9 mouse cellular contexts compared by ENCODE assay signal in the genomic region with DNA sequence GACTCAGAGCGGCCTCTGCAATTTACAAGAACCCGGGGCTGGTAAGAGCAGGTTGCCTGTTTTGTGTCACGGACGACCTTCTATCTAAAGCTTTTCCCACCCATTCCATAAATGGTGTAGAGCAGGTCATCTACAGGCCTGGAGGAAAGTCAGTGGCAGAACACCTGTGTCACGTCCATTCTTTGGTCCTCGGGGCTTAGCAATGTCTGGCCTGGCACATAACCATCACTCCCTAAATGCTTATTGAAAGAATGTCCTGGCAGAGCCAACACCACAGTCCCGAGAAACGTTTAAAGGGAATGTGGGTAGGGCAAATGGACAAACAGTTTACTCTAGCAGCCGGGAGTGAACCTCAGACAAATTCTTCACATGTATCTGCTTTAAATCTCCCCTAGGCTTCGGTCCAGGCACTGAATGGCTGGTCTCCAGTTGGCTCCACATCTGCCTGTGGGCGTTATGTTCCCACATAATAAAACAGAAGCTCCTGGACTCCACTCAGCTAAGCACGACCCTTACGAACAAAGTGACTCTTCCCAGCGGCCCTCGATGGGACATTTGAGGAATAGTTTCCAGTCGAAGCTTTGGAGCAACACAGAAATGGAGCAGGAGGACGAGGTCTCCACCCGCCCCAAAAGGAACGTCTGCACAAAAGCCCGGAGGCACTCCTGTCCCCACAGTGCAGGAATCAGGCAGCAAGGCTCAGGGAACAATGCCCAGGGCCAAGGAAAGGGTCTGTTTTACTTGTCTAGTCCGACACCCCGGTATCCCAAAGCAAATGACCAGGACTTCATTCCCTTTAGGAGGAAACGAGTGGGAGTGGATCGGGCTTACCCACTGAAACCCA. TPM values are rescaled to one million over a fixed set of nuclear protein-coding genes. Genes with fewer than 3 reads are reported as not detected.
DNase-seq lines count a peak whose midpoint lies in the region; ATAC-seq and TF ChIP-seq lines count a peak whose summit lies in the region.
"Had no signal": no experiment of that assay in that cellular context is flagged by ENCODE, and none has a peak within 500 bp of the region (broad histone marks: within the 10 kb centered on the region; RNA-seq: fewer than 3 reads in every experiment).

No protein-coding gene starts in this region.

- TF ChIP-seq CTCF in liver, embryonic 14.5 days (IDR thresholded peaks at IDR 0.05; ENCODE audit: low read depth): no peak

- WGBS in forebrain, embryonic 13.5 days: 64% methylated on average over 24 of the region's 24 CpGs
- 38% methylated on average over 24 of the region's 24 CpGs for WGBS in intestine, embryonic 14.5 days
- WGBS in liver, embryonic 14.5 days (ENCODE audit: insufficient replicate concordance): 51% methylated on average over 24 of the region's 24 CpGs
- WGBS in neural tube, embryonic 15.5 days: 56% methylated on average over 24 of the region's 24 CpGs

- DNase-seq in adipocyte (ENCODE audit: low spot score): peak; percentile 57
- DNase-seq in intestine, embryonic 14.5 days (ENCODE audit: low spot score): peak; percentile 66
- DNase-seq in liver, embryonic 14.5 days (ENCODE audit: low read depth in 3 of 3, low spot score in 3 of 3): no peak
- no peak for DNase-seq in frontal cortex, postnatal 10 days (ENCODE audit: low spot score in 2 of 2)
- DNase-seq in T-cell, adult 2 months (ENCODE audit: low spot score): no peak

- 0 out of 2 replicates have a peak, but pooled peaks cover 6% of the 10 kb centered on the region for H3K9me3 ChIP-seq in forebrain, embryonic 13.5 days (replicated peaks)
- H3K9me3 ChIP-seq in intestine, embryonic 14.5 days (ENCODE audit: control insufficient read depth, low read length): peaks cover 9% of the 10 kb centered on the region
- H3K9me3 ChIP-seq in liver, embryonic 14.5 days (ENCODE audit: control insufficient read depth, low read length): no peaks in the 10 kb centered on the region; the same call in 1 of the 2 replicates
- H3K9me3 ChIP-seq in neural tube, embryonic 15.5 days (replicated peaks): no peaks in the 10 kb centered on the region; the same call in 1 of the 2 replicates

- H3K4me3 ChIP-seq in forebrain, embryonic 13.5 days: peak overlapping the region; percentile 42
- H3K4me3 ChIP-seq in intestine, embryonic 14.5 days (ENCODE audit: low read depth, low read length): peak overlapping the region; percentile 41
- H3K4me3 ChIP-seq in liver, embryonic 14.5 days (ENCODE audit: insufficient read depth in 1 of 2, low read depth in 2 of 2, low read length in 2 of 2): no peak overlapping the region; a peak in 1 of 4 replicates
- H3K4me3 ChIP-seq in neural tube, embryonic 15.5 days (replicated peaks): peak overlapping the region; percentile 51

- no peak overlapping the region for H3K27ac ChIP-seq in forebrain, embryonic 13.5 days
- peak overlapping the region; percentile 81 for H3K27ac ChIP-seq in intestine, embryonic 14.5 days (ENCODE audit: low read depth)
- H3K27ac ChIP-seq in liver, embryonic 14.5 days: no peak overlapping the region
- peak overlapping the region; percentile 58 for H3K27ac ChIP-seq in neural tube, embryonic 15.5 days (replicated peaks)
- H3K27ac ChIP-seq: macrophage had no signal

- no peaks in the 10 kb centered on the region for H3K36me3 ChIP-seq in forebrain, embryonic 13.5 days (ENCODE audit: poor library complexity, severe bottlenecking)
- H3K36me3 ChIP-seq in intestine, embryonic 14.5 days (ENCODE audit: control insufficient read depth, insufficient read depth, low read length): no peaks in the 10 kb centered on the region
- H3K36me3 ChIP-seq in liver, embryonic 14.5 days (replicated peaks; ENCODE audit: control insufficient read depth, insufficient read depth, low read depth): no peaks in the 10 kb centered on the region
- no peaks in the 10 kb centered on the region for H3K36me3 ChIP-seq in neural tube, embryonic 15.5 days

- no peak for ATAC-seq in forebrain, embryonic 13.5 days
- ATAC-seq in intestine, embryonic 14.5 days (replicated peaks; ENCODE audit: low FRiP score, low TSS enrichment, low read depth): peak; percentile 5; the same call in 1 of the 2 replicates
- no peak for ATAC-seq in liver, embryonic 14.5 days (ENCODE audit: insufficient read depth)
- ATAC-seq in neural tube, embryonic 15.5 days (ENCODE audit: low FRiP score): peak; percentile 14; the same call in 1 of the 2 replicates
- ATAC-seq in granulocyte monocyte progenitor cell, adult 5-6 weeks (replicated peaks; ENCODE audit: poor library complexity, severe bottlenecking): no peak

- TF ChIP-seq EP300 in liver, embryonic 14.5 days (IDR thresholded peaks at IDR 0.05; ENCODE audit: low read depth): no peak

- H3K4me1 ChIP-seq in forebrain, embryonic 13.5 days: peaks cover 13% of the 10 kb centered on the region
- peaks cover 11% of the 10 kb centered on the region for H3K4me1 ChIP-seq in intestine, embryonic 14.5 days (replicated peaks; ENCODE audit: control insufficient read depth, insufficient read depth, low read length)
- H3K4me1 ChIP-seq in liver, embryonic 14.5 days (replicated peaks; ENCODE audit: control insufficient read depth in 2 of 2, insufficient read depth in 2 of 2, low read length in 1 of 2): no peaks in the 10 kb centered on the region; a peak in 1 of 4 replicates
- H3K4me1 ChIP-seq in neural tube, embryonic 15.5 days: peaks cover 21% of the 10 kb centered on the region

- H3K27me3 ChIP-seq in forebrain, embryonic 13.5 days: no peaks in the 10 kb centered on the region
- H3K27me3 ChIP-seq in intestine, embryonic 14.5 days (replicated peaks; ENCODE audit: control insufficient read depth, insufficient read depth, low read length): no peaks in the 10 kb centered on the region
- peaks cover 13% of the 10 kb centered on the region for H3K27me3 ChIP-seq in liver, embryonic 14.5 days (ENCODE audit: control insufficient read depth, insufficient read depth, low read length)
- H3K27me3 ChIP-seq in neural tube, embryonic 15.5 days (replicated peaks): 0 out of 2 replicates have a peak, but pooled peaks cover 4% of the 10 kb centered on the region

- H3K4me2 ChIP-seq in forebrain, embryonic 13.5 days: peak overlapping the region; percentile 72
- peak overlapping the region; percentile 84 for H3K4me2 ChIP-seq in intestine, embryonic 14.5 days (ENCODE audit: low read length)
- peak overlapping the region; percentile 77 for H3K4me2 ChIP-seq in liver, embryonic 14.5 days (ENCODE audit: low read depth)
- H3K4me2 ChIP-seq in neural tube, embryonic 15.5 days: peak overlapping the region; percentile 93

- peak overlapping the region; percentile 59 for H3K9ac ChIP-seq in forebrain, embryonic 13.5 days
- H3K9ac ChIP-seq in intestine, embryonic 14.5 days (ENCODE audit: low read length): peak overlapping the region; percentile 42
- H3K9ac ChIP-seq in liver, embryonic 14.5 days (replicated peaks): no peak overlapping the region
- 0 out of 2 replicates have a peak overlapping the region, but pooled peaks have one; percentile 55 for H3K9ac ChIP-seq in neural tube, embryonic 15.5 days (replicated peaks)

RNA-seq across cellular contexts. Expression of gene Zc2hc1c, which starts 1.0 kb away (rescaled TPM):
- polyA plus RNA-seq in forebrain, embryonic 13.5 days (2015; fragmentation: Nextera tagmentation; extraction: Ambion mirVana): 1.0 and 1.4 TPM in 2 replicates
- polyA plus RNA-seq in intestine, embryonic 14.5 days (2014; fragmentation: Nextera tagmentation; extraction: Ambion mirVana): 2.1 and 2.5 TPM in 2 replicates
- polyA plus RNA-seq in liver, embryonic 14.5 days (2012; rRNA removed): 0.02 TPM in 2 replicates
- polyA plus RNA-seq in liver, embryonic 14.5 days (2014; fragmentation: Nextera tagmentation; extraction: Ambion mirVana): 0.03 and 0.19 TPM in 2 replicates
- 1.4 TPM in 2 replicates for polyA plus RNA-seq in neural tube, embryonic 15.5 days (2015; fragmentation: Nextera tagmentation; extraction: Ambion mirVana)
- not detected in 2 replicates for total RNA-seq in granulocyte monocyte progenitor cell, adult 5-6 weeks (2014; fragmentation: Nextera tagmentation)
- not detected in 2 replicates for total RNA-seq in granulocyte monocyte progenitor cell, adult 5-6 weeks (2017)
- polyA plus RNA-seq: macrophage had no signal

RNA-seq across cellular contexts. Expression of gene Acyp1, which starts 1.1 kb away (rescaled TPM):
- 69.2 and 75.7 TPM in 2 replicates for polyA plus RNA-seq in forebrain, embryonic 13.5 days (2015; fragmentation: Nextera tagmentation; extraction: Ambion mirVana)
- polyA plus RNA-seq in intestine, embryonic 14.5 days (2014; fragmentation: Nextera tagmentation; extraction: Ambion mirVana): 52.7 and 53.5 TPM in 2 replicates
- polyA plus RNA-seq in liver, embryonic 14.5 days (2012; rRNA removed): 24.2 and 27.1 TPM in 2 replicates
- polyA plus RNA-seq in liver, embryonic 14.5 days (2014; fragmentation: Nextera tagmentation; extraction: Ambion mirVana): 65.3 and 68.5 TPM in 2 replicates
- 53.3 and 53.5 TPM in 2 replicates for polyA plus RNA-seq in neural tube, embryonic 15.5 days (2015; fragmentation: Nextera tagmentation; extraction: Ambion mirVana)
- total RNA-seq in granulocyte monocyte progenitor cell, adult 5-6 weeks (2014; fragmentation: Nextera tagmentation): 39.7 and 58.9 TPM in 2 replicates
- total RNA-seq in granulocyte monocyte progenitor cell, adult 5-6 weeks (2017): 34.6 and 69.2 TPM in 2 replicates

RNA-seq across cellular contexts. Expression of gene Mlh3, which starts 19.0 kb away (rescaled TPM):
- polyA plus RNA-seq in forebrain, embryonic 13.5 days (2015; fragmentation: Nextera tagmentation; extraction: Ambion mirVana): 7.5 and 9.8 TPM in 2 replicates
- polyA plus RNA-seq in intestine, embryonic 14.5 days (2014; fragmentation: Nextera tagmentation; extraction: Ambion mirVana): 8.6 and 9.3 TPM in 2 replicates
- 1.7 and 2.0 TPM in 2 replicates for polyA plus RNA-seq in liver, embryonic 14.5 days (2012; rRNA removed)
- polyA plus RNA-seq in liver, embryonic 14.5 days (2014; fragmentation: Nextera tagmentation; extraction: Ambion mirVana): 2.3 TPM in 2 replicates
- polyA plus RNA-seq in neural tube, embryonic 15.5 days (2015; fragmentation: Nextera tagmentation; extraction: Ambion mirVana): 8.5 and 9.0 TPM in 2 replicates
- total RNA-seq in granulocyte monocyte progenitor cell, adult 5-6 weeks (2014; fragmentation: Nextera tagmentation): 9.8 and 11.1 TPM in 2 replicates
- 7.7 and 7.9 TPM in 2 replicates for total RNA-seq in granulocyte monocyte progenitor cell, adult 5-6 weeks (2017)

RNA-seq across cellular contexts. Expression of gene Nek9, which starts 49.8 kb away (rescaled TPM):
- polyA plus RNA-seq in forebrain, embryonic 13.5 days (2015; fragmentation: Nextera tagmentation; extraction: Ambion mirVana): 13.4 and 15.6 TPM in 2 replicates
- polyA plus RNA-seq in intestine, embryonic 14.5 days (2014; fragmentation: Nextera tagmentation; extraction: Ambion mirVana): 16.5 and 17.2 TPM in 2 replicates
- 6.6 and 8.8 TPM in 2 replicates for polyA plus RNA-seq in liver, embryonic 14.5 days (2012; rRNA removed)
- polyA plus RNA-seq in liver, embryonic 14.5 days (2014; fragmentation: Nextera tagmentation; extraction: Ambion mirVana): 4.1 and 4.4 TPM in 2 replicates
- 9.5 and 12.2 TPM in 2 replicates for polyA plus RNA-seq in neural tube, embryonic 15.5 days (2015; fragmentation: Nextera tagmentation; extraction: Ambion mirVana)
- total RNA-seq in granulocyte monocyte progenitor cell, adult 5-6 weeks (2014; fragmentation: Nextera tagmentation): 33.1 and 44.6 TPM in 2 replicates
- 24.1 and 26.6 TPM in 2 replicates for total RNA-seq in granulocyte monocyte progenitor cell, adult 5-6 weeks (2017)

Comparison
In these comparisons a context has a peak if more than half of its experiments do, and no peak if none do; other contexts are left out.
1. DNase-seq: peak in adipocyte (single experiment) and intestine, embryonic 14.5 days (single experiment); none in liver, embryonic 14.5 days (0 of 3), frontal cortex, postnatal 10 days (0 of 2) and T-cell, adult 2 months (single experiment).
2. ATAC-seq: peak in intestine, embryonic 14.5 days (single experiment) and neural tube, embryonic 15.5 days (single experiment); none in forebrain, embryonic 13.5 days (single experiment), liver, embryonic 14.5 days (single experiment) and granulocyte monocyte progenitor cell, adult 5-6 weeks (single experiment).
3. H3K27ac ChIP-seq: peak in intestine, embryonic 14.5 days (single experiment) and neural tube, embryonic 15.5 days (single experiment); none in forebrain, embryonic 13.5 days (single experiment) and liver, embryonic 14.5 days (single experiment).
4. H3K4me3 ChIP-seq: peak in forebrain, embryonic 13.5 days (single experiment), intestine, embryonic 14.5 days (single experiment) and neural tube, embryonic 15.5 days (single experiment); none in liver, embryonic 14.5 days (0 of 2).
5. Peak in every context shown above with its lines, with median percentiles within 50 percentile points of each other: H3K4me2 ChIP-seq.